Mouse (Mus musculus) liver, postnatal 0 days (tissue): ENCODE results near the gene Clstn1. TPM values are rescaled to one million over a fixed set of nuclear protein-coding genes. Genes with fewer than 3 reads are reported as not detected.

ENCODE experiments used
- ATAC-seq: fragments of 200-750 bp; cut with Nextera tagmentation; 2 replicates; pipeline ENCODE4 v1.8.0; 2017; ENCODE audit warnings: mild to moderate bottlenecking, moderate library complexity
- DNase-seq: peaks from one replicate; pipeline ENCODE4 v3.0.0-alpha.2; 2016
- H3K27ac ChIP-seq: fragments of 300-500 bp; sonication (generic); 2 replicates; pipeline ENCODE4 v1.5.1; 2014; ENCODE audit warnings: antibody characterized with exemption, moderate library complexity, mild to moderate bottlenecking, low read depth
- H3K27me3 ChIP-seq: fragments of 300-500 bp; sonication (generic); 2 replicates; pipeline ENCODE4 v1.6.1; 2014; ENCODE audit warnings: low read length, control low read depth, mixed read lengths; ENCODE audit not compliant: insufficient read depth
- H3K36me3 ChIP-seq: fragments of 300-500 bp; sonication (generic); replicated peaks from 2 replicates; pipeline ENCODE4 v1.6.1; 2014; ENCODE audit warnings: mild to moderate bottlenecking, control low read depth, low read length, moderate library complexity, mixed read lengths; ENCODE audit not compliant: insufficient read depth
- H3K4me1 ChIP-seq: fragments of 300-500 bp; sonication (generic); 2 replicates; pipeline ENCODE4 v1.6.1; 2014; ENCODE audit warnings: antibody characterized with exemption, mild to moderate bottlenecking, control low read depth; ENCODE audit not compliant: insufficient read depth
- H3K4me2 ChIP-seq: fragments of 300-500 bp; sonication (generic); 2 replicates; pipeline ENCODE4 v1.6.1; 2014; ENCODE audit warnings: low read depth, mild to moderate bottlenecking, low read length, moderate library complexity, mixed read lengths
- H3K4me3 ChIP-seq: fragments of 300-500 bp; sonication (generic); 2 replicates; pipeline ENCODE4 v1.5.1; 2014; ENCODE audit warnings: low read depth, low read length
- H3K9ac ChIP-seq: fragments of 300-500 bp; sonication (generic); replicated peaks from 2 replicates; pipeline ENCODE4 v1.6.1; 2014; ENCODE audit warnings: mild to moderate bottlenecking, moderate library complexity
- H3K9me3 ChIP-seq: fragments of 300-500 bp; sonication (generic); 2 replicates; pipeline ENCODE4 v1.6.1; 2016; ENCODE audit warnings: mild to moderate bottlenecking, control low read depth, low read length, mixed read lengths
- CTCF ChIP-seq: sonication (generic); IDR thresholded peaks from 2 replicates; pipeline ENCODE4 v1.5.1; 2016; ENCODE audit warnings: antibody characterized with exemption, low read depth
- EP300 ChIP-seq: IDR thresholded peaks from 2 replicates; pipeline ENCODE4 v1.6.1; 2016; ENCODE audit warnings: antibody characterized with exemption, low read depth, mild to moderate bottlenecking
- WGBS: fragments of 180-500 bp; shearing (Covaris S2); extraction: QIAGEN DNeasy Blood & Tissue Kit; methylation state at CpG from one replicate; pipeline ENCODE4 v1.1.7; 2014; ENCODE audit not compliant: insufficient replicate concordance; 5-methylcytosine and 5-hydroxymethylcytosine counted together
- polyA plus RNA-seq: library from polyadenylated mRNA; unstranded; fragments of >200 nt; fragmentation: Nextera tagmentation; extraction: Ambion mirVana; gene quantifications from 2 replicates; pipeline ENCODE4 v1.2.1, GENCODE M21; 2015

The Clstn1 gene
- polyA plus RNA-seq, 1 experiment from 2014 or later, result 2.1 TPM

GRCm38 (mm10) chr4:149683875-149684274, 97.6 kb downstream of the Clstn1 start:
- Histone ChIP-seq H3K36me3 (0 out of 2 replicates have a peak, but pooled peaks cover 3% of the 10 kb centered on the region), H3K9me3 (no peaks in the 10 kb centered on the region), H3K9ac (no peak overlapping the region), H3K27me3 (no peaks in the 10 kb centered on the region), H3K4me1 (no peaks in the 10 kb centered on the region), H3K4me2 (no peak overlapping the region), H3K4me3 (no peak overlapping the region), H3K27ac (no peak overlapping the region)
- TF ChIP-seq EP300 (no peak), CTCF (no peak)
- ATAC-seq (no peak), DNase-seq (no peak)
- 44% methylated on average over 7 of the region's 7 CpGs for WGBS

- Histone ChIP-seq H3K4me3 (no peak overlapping the region), H3K9me3 (no peaks in the 10 kb centered on the region), H3K27ac (no peak overlapping the region), H3K4me1 (no peaks in the 10 kb centered on the region), H3K27me3 (no peaks in the 10 kb centered on the region), H3K9ac (no peak overlapping the region), H3K36me3 (peaks cover 3% of the 10 kb centered on the region; the same call in 1 of the 2 replicates), H3K4me2 (no peak overlapping the region)
- ATAC-seq, result no peak
- TF ChIP-seq EP300 (no peak), CTCF (no peak)
- no peak for DNase-seq
- WGBS, result 77% methylated on average over 11 of the region's 11 CpGs
Measured at GRCm38 (mm10) chr4:149684841-149685623, 98.8 kb downstream of the Clstn1 start.

GRCm38 (mm10) chr4:149688861-149689260, 102.6 kb downstream of the Clstn1 start:
- 75% methylated on average over 14 of the region's 14 CpGs for WGBS
- Histone ChIP-seq H3K9me3 (no peaks in the 10 kb centered on the region), H3K27ac (no peak overlapping the region), H3K4me1 (peaks cover 3% of the 10 kb centered on the region; the same call in 1 of the 2 replicates), H3K9ac (no peak overlapping the region), H3K36me3 (peaks cover 3% of the 10 kb centered on the region; the same call in 1 of the 2 replicates), H3K4me2 (no peak overlapping the region), H3K4me3 (no peak overlapping the region), H3K27me3 (no peaks in the 10 kb centered on the region)
- DNase-seq (no peak), ATAC-seq (no peak)
- TF ChIP-seq CTCF, result no peak
- TF ChIP-seq EP300, result no peak

- H3K9ac ChIP-seq, result no peak overlapping the region
- no peaks in the 10 kb centered on the region for H3K27me3 ChIP-seq
- ATAC-seq, result no peak
- no peak overlapping the region; the same call in 1 of the 2 replicates for H3K27ac ChIP-seq
- H3K4me2 ChIP-seq, result no peak overlapping the region
- TF ChIP-seq CTCF, result no peak
- TF ChIP-seq EP300, result no peak
- no peak for DNase-seq
- WGBS, result 58% methylated on average over 12 of the region's 12 CpGs
- H3K36me3 ChIP-seq, result peaks cover 3% of the 10 kb centered on the region; the same call in 1 of the 2 replicates
- no peak overlapping the region for H3K4me3 ChIP-seq
- H3K4me1 ChIP-seq, result peaks cover 3% of the 10 kb centered on the region; the same call in 1 of the 2 replicates
- no peaks in the 10 kb centered on the region for H3K9me3 ChIP-seq
Measured at GRCm38 (mm10) chr4:149689822-149690700, 103.8 kb downstream of the Clstn1 start.

GRCm38 (mm10) chr4:149690828-149691280, 104.6 kb downstream of the Clstn1 start:
- Histone ChIP-seq H3K4me3 (no peak overlapping the region), H3K4me1 (peaks cover 6% of the 10 kb centered on the region), H3K36me3 (peaks cover 3% of the 10 kb centered on the region; the same call in 1 of the 2 replicates), H3K9ac (no peak overlapping the region), H3K27ac (no peak overlapping the region; the same call in 1 of the 2 replicates), H3K9me3 (no peaks in the 10 kb centered on the region), H3K27me3 (no peaks in the 10 kb centered on the region), H3K4me2 (no peak overlapping the region)
- 51% methylated on average over 8 of the region's 8 CpGs for WGBS
- TF ChIP-seq EP300, result no peak
- TF ChIP-seq CTCF, result no peak
- ATAC-seq (peak; percentile 66), DNase-seq (no peak)

- 73% methylated on average over 8 of the region's 8 CpGs for WGBS
- H3K4me2 ChIP-seq, result no peak overlapping the region
Measured at GRCm38 (mm10) chr4:149691368-149691767, 105.1 kb downstream of the Clstn1 start.

More at GRCm38 (mm10) chr4:149691368-149691767, 105.1 kb downstream of the Clstn1 start:
- Histone ChIP-seq H3K27me3 (no peaks in the 10 kb centered on the region), H3K36me3 (peaks cover 3% of the 10 kb centered on the region; the same call in 1 of the 2 replicates), H3K9ac (no peak overlapping the region), H3K4me1 (peaks cover 11% of the 10 kb centered on the region), H3K4me3 (no peak overlapping the region), H3K9me3 (no peaks in the 10 kb centered on the region), H3K27ac (no peak overlapping the region)
- DNase-seq (no peak), ATAC-seq (no peak)
- TF ChIP-seq CTCF (no peak), EP300 (no peak)
